Mouse (Mus musculus) embryonic fibroblast, embryonic 13.5 days (primary cell): ENCODE measurements around the gene Erc2.

Source experiments
- CTCF ChIP-seq: IDR thresholded peaks from 2 replicates; pipeline ENCODE4 v1.5.1; 2011; ENCODE audit warnings: mild to moderate bottlenecking, control low read depth, low read length, moderate library complexity, borderline replicate concordance; ENCODE audit not compliant: insufficient read depth
- POLR2A ChIP-seq: IDR thresholded peaks from 2 replicates; pipeline ENCODE4 v1.6.1; 2011; ENCODE audit warnings: low read depth, mild to moderate bottlenecking, control low read depth, low read length, moderate library complexity

DNA sequence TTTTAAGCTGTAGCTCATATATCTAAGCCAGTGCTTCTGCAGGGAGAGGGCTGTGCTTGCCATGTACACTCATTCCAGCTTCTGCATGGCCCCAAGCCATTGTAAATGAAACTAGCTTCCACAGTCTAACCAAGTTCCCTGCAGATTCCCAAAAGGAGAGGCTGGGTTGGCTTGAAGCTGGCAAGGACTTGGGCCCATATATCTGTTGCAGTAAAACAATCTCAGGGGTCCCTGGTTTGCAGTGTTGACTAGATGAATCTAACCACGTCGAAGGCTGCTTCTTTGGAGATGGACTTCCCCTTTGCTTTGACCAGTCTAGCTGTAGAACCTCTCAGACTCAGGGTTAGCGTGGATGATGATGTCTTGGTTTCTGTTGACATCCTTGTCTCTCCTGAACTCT lies 716.9 kb downstream of the Erc2 start:
- TF ChIP-seq CTCF (no peak), POLR2A (no peak)
